Mouse (Mus musculus) spleen, adult 2 months (tissue): ENCODE results near the gene Gm49369. TPM values are rescaled to one million over a fixed set of nuclear protein-coding genes. Genes with fewer than 3 reads are reported as not detected.

Experiments
- DNase-seq, 2 experiments: peaks; one replicate each; pipeline versions ENCODE4 v3.0.0 to v3.0.0-alpha.2; 2012 to 2021; ENCODE audit warnings: low spot score in 2 of 2, low read depth in 1 of 2
- H3K27ac ChIP-seq: fragments of 200-500 bp; 2 replicates; pipeline ENCODE4 v1.5.1; 2012; ENCODE audit warnings: low read length, inconsistent platforms; ENCODE audit not compliant: insufficient read depth
- H3K27me3 ChIP-seq: fragments of 200-500 bp; 2 replicates; pipeline ENCODE4 v1.6.1; 2012; ENCODE audit warnings: mild to moderate bottlenecking, moderate library complexity, low read length, inconsistent platforms; ENCODE audit not compliant: control insufficient read depth, insufficient read depth
- H3K36me3 ChIP-seq: fragments of 200-500 bp; 2 replicates; pipeline ENCODE4 v1.6.1; 2012; ENCODE audit warnings: mild to moderate bottlenecking, low read length, inconsistent platforms; ENCODE audit not compliant: control insufficient read depth, insufficient read depth
- H3K4me1 ChIP-seq: fragments of 200-500 bp; 2 replicates; pipeline ENCODE4 v1.6.1; 2011; ENCODE audit warnings: inconsistent platforms; ENCODE audit not compliant: control insufficient read depth, insufficient read depth, insufficient read length
- H3K4me3 ChIP-seq: fragments of 200-500 bp; 2 replicates; pipeline ENCODE4 v1.5.1; 2011; ENCODE audit warnings: mild to moderate bottlenecking, inconsistent platforms; ENCODE audit not compliant: insufficient read depth, insufficient read length; ENCODE audit errors: extremely low read depth
- CTCF ChIP-seq: fragments of 200-500 bp; IDR thresholded peaks from 2 replicates; pipeline ENCODE4 v1.5.1; 2011; ENCODE audit warnings: mild to moderate bottlenecking, inconsistent platforms; ENCODE audit not compliant: insufficient read depth, insufficient read length, insufficient replicate concordance; ENCODE audit errors: extremely low read depth
- POLR2A ChIP-seq: fragments of 200-500 bp; IDR thresholded peaks from 2 replicates; pipeline ENCODE4 v1.6.1; 2011; ENCODE audit warnings: low read depth, low read length, inconsistent platforms
- WGBS: fragments of 180-500 bp; shearing (Covaris S2); methylation state at CpG from one replicate; pipeline ENCODE4 v1.1.7; 2018; 5-methylcytosine and 5-hydroxymethylcytosine counted together
- polyA plus RNA-seq: library from polyadenylated mRNA; depleted of rRNA; stranded (reverse); fragments of >200 nt; gene quantifications from 2 replicates; pipeline ENCODE4 v1.2.3, GENCODE M21; 2012

Gm49369 gene
- polyA plus RNA-seq, 1 experiment, result not detected

GRCm38 (mm10) chr7:142368856-142369255 is 13.6 kb downstream of the Gm49369 start:
- H3K4me3 ChIP-seq, result no peak overlapping the region
- TF ChIP-seq CTCF (no peak), POLR2A (no peak)
- no peak overlapping the region for H3K27ac ChIP-seq
- peaks cover 3% of the 10 kb centered on the region; the same call in 1 of the 2 replicates for H3K27me3 ChIP-seq
- peaks cover 4% of the 10 kb centered on the region; the same call in 1 of the 2 replicates for H3K4me1 ChIP-seq
- 88% methylated on average over 2 of the region's 2 CpGs for WGBS
- no peaks in the 10 kb centered on the region for H3K36me3 ChIP-seq
- DNase-seq, result no peak

- H3K27me3 ChIP-seq, result no peaks in the 10 kb centered on the region
- no peaks in the 10 kb centered on the region for H3K36me3 ChIP-seq
- no peak overlapping the region for H3K27ac ChIP-seq
- no peaks in the 10 kb centered on the region for H3K4me1 ChIP-seq
- WGBS, result 84% methylated on average over 4 of the region's 4 CpGs
- no peak for TF ChIP-seq CTCF
- TF ChIP-seq POLR2A, result no peak
- no peak for DNase-seq
- H3K4me3 ChIP-seq, result no peak overlapping the region
Measured at GRCm38 (mm10) chr7:142363107-142363506, 19.4 kb downstream of the Gm49369 start.

- no peaks in the 10 kb centered on the region for H3K27me3 ChIP-seq
- no peak for TF ChIP-seq CTCF
- no peak for TF ChIP-seq POLR2A
- no peak overlapping the region for H3K27ac ChIP-seq
- peaks cover 4% of the 10 kb centered on the region; the same call in 1 of the 2 replicates for H3K4me1 ChIP-seq
- no peak for DNase-seq
- H3K4me3 ChIP-seq, result no peak overlapping the region
- H3K36me3 ChIP-seq, result no peaks in the 10 kb centered on the region
Measured at GRCm38 (mm10) chr7:142360743-142361142, 21.7 kb downstream of the Gm49369 start.

- H3K4me3 ChIP-seq, result no peak overlapping the region
- H3K4me1 ChIP-seq, result peaks cover 14% of the 10 kb centered on the region; the same call in 1 of the 2 replicates
- DNase-seq, result no peak
- TF ChIP-seq POLR2A (no peak), CTCF (no peak)
- 82% methylated on average over 8 of the region's 8 CpGs for WGBS
- no peaks in the 10 kb centered on the region for H3K27me3 ChIP-seq
- no peak overlapping the region for H3K27ac ChIP-seq
- no peaks in the 10 kb centered on the region for H3K36me3 ChIP-seq
Measured at GRCm38 (mm10) chr7:142359129-142359528, 23.3 kb downstream of the Gm49369 start.

- no peak for DNase-seq
- WGBS, result 25% methylated on average over 3 of the region's 3 CpGs
- Histone ChIP-seq H3K27ac (no peak overlapping the region), H3K27me3 (no peaks in the 10 kb centered on the region), H3K4me3 (no peak overlapping the region), H3K4me1 (peaks cover 14% of the 10 kb centered on the region; the same call in 1 of the 2 replicates), H3K36me3 (no peaks in the 10 kb centered on the region)
- TF ChIP-seq CTCF (no peak), POLR2A (no peak)
Measured at GRCm38 (mm10) chr7:142357566-142357965, 24.9 kb downstream of the Gm49369 start.

- no peak overlapping the region for H3K4me3 ChIP-seq
- peaks cover 18% of the 10 kb centered on the region; the same call in 1 of the 2 replicates for H3K4me1 ChIP-seq
- WGBS, result 71% methylated on average over 8 of the region's 8 CpGs
- DNase-seq, result no peak
- H3K27me3 ChIP-seq, result no peaks in the 10 kb centered on the region
- TF ChIP-seq POLR2A, result no peak
- TF ChIP-seq CTCF, result no peak
- no peaks in the 10 kb centered on the region for H3K36me3 ChIP-seq
- peak overlapping the region; percentile 77 for H3K27ac ChIP-seq
Measured at GRCm38 (mm10) chr7:142354661-142355233, 27.7 kb downstream of the Gm49369 start.

GRCm38 (mm10) chr7:142353854-142354253 is 28.6 kb downstream of the Gm49369 start:
- H3K27ac ChIP-seq, result peak overlapping the region; percentile 77
- TF ChIP-seq POLR2A (no peak; the same call in 1 of the 2 replicates), CTCF (no peak)
- DNase-seq, result peak; percentile 43 to 54
- peaks cover 18% of the 10 kb centered on the region; the same call in 1 of the 2 replicates for H3K4me1 ChIP-seq
- 9% methylated on average over 5 of the region's 5 CpGs for WGBS
- H3K27me3 ChIP-seq, result no peaks in the 10 kb centered on the region
- H3K36me3 ChIP-seq, result no peaks in the 10 kb centered on the region
- H3K4me3 ChIP-seq, result no peak overlapping the region
